Mouse (Mus musculus) stomach, embryonic 14.5 days (tissue): ENCODE results near the gene Gigyf1. TPM values are rescaled to one million over a fixed set of nuclear protein-coding genes. Genes with fewer than 3 reads are reported as not detected.

Experiments
- ATAC-seq: fragments of 200-750 bp; cut with Nextera tagmentation; 2 replicates; pipeline ENCODE4 v1.8.0; 2017; ENCODE audit warnings: low read depth, moderate TSS enrichment; ENCODE audit not compliant: insufficient number of reproducible peaks, insufficient read depth, low FRiP score
- H3K27ac ChIP-seq: fragments of 300-500 bp; sonication (generic); 2 replicates; pipeline ENCODE4 v1.5.1; 2014; ENCODE audit warnings: mild to moderate bottlenecking, low read length, moderate library complexity, mixed read lengths
- H3K27me3 ChIP-seq: fragments of 300-500 bp; sonication (generic); 2 replicates; pipeline ENCODE4 v1.6.1; 2014; ENCODE audit warnings: low read length, control low read depth, mixed read lengths; ENCODE audit not compliant: control insufficient read depth, insufficient read depth
- H3K36me3 ChIP-seq: fragments of 300-500 bp; sonication (generic); 2 replicates; pipeline ENCODE4 v1.6.1; 2014; ENCODE audit warnings: mild to moderate bottlenecking, control low read depth, low read length, moderate library complexity, mixed read lengths; ENCODE audit not compliant: control insufficient read depth, insufficient read depth
- H3K4me1 ChIP-seq: fragments of 300-500 bp; sonication (generic); 2 replicates; pipeline ENCODE4 v1.6.1; 2014; ENCODE audit warnings: low read length, control low read depth, mixed read lengths; ENCODE audit not compliant: control insufficient read depth, insufficient read depth
- H3K4me2 ChIP-seq: fragments of 300-500 bp; sonication (generic); replicated peaks from 2 replicates; pipeline ENCODE4 v1.6.1; 2014; ENCODE audit warnings: low read depth, low read length, control low read depth
- H3K4me3 ChIP-seq: fragments of 300-500 bp; sonication (generic); 2 replicates; pipeline ENCODE4 v1.5.1; 2014; ENCODE audit warnings: low read depth, low read length, control low read depth
- H3K9ac ChIP-seq: fragments of 300-500 bp; sonication (generic); replicated peaks from 2 replicates; pipeline ENCODE4 v1.6.1; 2014; ENCODE audit warnings: low read depth, mild to moderate bottlenecking, control low read depth, low read length, moderate library complexity, mixed read lengths
- H3K9me3 ChIP-seq: fragments of 300-500 bp; sonication (generic); 2 replicates; pipeline ENCODE4 v1.6.1; 2016; ENCODE audit warnings: low read depth, low read length, control low read depth; ENCODE audit not compliant: control insufficient read depth
- WGBS: fragments of 180-500 bp; shearing (Covaris S2); extraction: QIAGEN DNeasy Blood & Tissue Kit; methylation state at CpG from one replicate; pipeline ENCODE4 v1.1.7; 2014; 5-methylcytosine and 5-hydroxymethylcytosine counted together
- polyA plus RNA-seq: library from polyadenylated mRNA; unstranded; fragments of >200 nt; fragmentation: Nextera tagmentation; extraction: Ambion mirVana; gene quantifications from 2 replicates; pipeline ENCODE4 v1.2.1, GENCODE M21; 2014

Gigyf1 gene
- polyA plus RNA-seq, 1 experiment from 2014 or later: 16.0 TPM

GRCm38 (mm10) chr5:137510573-137511390 is 7.6 kb upstream of the Gigyf1 start:
- Histone ChIP-seq H3K4me2 (peak overlapping the region; percentile 68), H3K36me3 (peaks cover 7% of the 10 kb centered on the region; the same call in 1 of the 2 replicates), H3K4me3 (peak overlapping the region; percentile 100), H3K9me3 (no peaks in the 10 kb centered on the region), H3K27ac (peak overlapping the region; percentile 80), H3K4me1 (peaks cover 14% of the 10 kb centered on the region), H3K27me3 (no peaks in the 10 kb centered on the region), H3K9ac (peak overlapping the region; percentile 98)
- ATAC-seq: peak; percentile 35
- WGBS: under 1% methylated on average over 47 of the region's 83 CpGs

- 53% methylated on average over 3 of the region's 3 CpGs for WGBS
- H3K9me3 ChIP-seq: no peaks in the 10 kb centered on the region
- peak overlapping the region; percentile 98; the same call in 1 of the 2 replicates for H3K9ac ChIP-seq
- H3K4me1 ChIP-seq: peaks cover 14% of the 10 kb centered on the region
- no peak overlapping the region for H3K27ac ChIP-seq
- peaks cover 7% of the 10 kb centered on the region; the same call in 1 of the 2 replicates for H3K36me3 ChIP-seq
- no peaks in the 10 kb centered on the region for H3K27me3 ChIP-seq
- H3K4me3 ChIP-seq: peak overlapping the region; percentile 100
- peak overlapping the region; percentile 68 for H3K4me2 ChIP-seq
- no peak for ATAC-seq
Measured at GRCm38 (mm10) chr5:137511706-137512105, 6.6 kb upstream of the Gigyf1 start.

DNA sequence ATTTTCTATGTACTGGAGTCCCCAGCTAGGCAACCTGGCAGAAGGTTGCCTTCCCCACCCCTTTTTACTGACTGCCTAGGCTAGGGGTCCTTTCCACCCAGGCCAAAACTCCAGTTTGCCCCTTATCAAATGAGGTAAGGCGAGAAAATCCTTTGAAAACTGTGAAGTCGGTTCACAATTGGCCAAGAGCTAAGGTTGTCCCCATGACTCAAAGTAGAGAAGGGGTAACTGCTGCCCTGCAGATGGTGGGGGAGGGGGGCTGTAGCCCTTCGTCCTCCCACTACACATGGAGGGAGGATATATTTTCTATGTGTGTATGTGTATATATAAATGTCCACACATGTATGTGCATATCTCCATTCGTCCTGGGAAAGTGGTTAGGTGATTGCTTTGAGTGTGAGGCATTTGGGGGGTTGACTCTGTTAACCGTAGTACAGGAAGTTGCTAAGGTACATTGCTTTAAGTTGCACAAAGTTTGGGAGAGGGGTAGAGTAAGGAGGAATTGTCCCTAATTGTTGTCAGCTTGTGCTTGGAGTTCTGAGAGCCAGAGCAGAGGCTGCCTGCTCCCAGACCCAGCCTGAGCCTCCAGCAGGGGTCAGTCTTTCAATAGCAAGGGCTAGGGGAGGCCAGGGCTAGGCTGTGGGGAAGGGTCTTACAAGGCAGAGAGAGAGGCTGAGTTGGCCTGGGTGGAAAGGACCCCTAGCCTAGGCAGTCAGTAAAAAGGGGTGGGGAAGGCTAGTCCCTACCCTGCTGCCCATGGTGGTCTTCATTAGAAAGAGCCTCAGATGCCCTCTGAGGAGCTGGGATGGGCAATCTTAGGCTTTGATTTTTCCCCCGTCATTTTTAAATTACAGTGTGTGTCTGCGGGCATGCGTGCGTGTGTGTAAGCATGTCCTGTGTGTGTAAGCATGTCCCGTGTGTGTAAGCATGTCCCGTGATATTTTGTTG is 5.2 kb upstream of the Gigyf1 start:
- no peaks in the 10 kb centered on the region for H3K9me3 ChIP-seq
- H3K4me3 ChIP-seq: no peak overlapping the region
- no peak overlapping the region for H3K9ac ChIP-seq
- peaks cover 14% of the 10 kb centered on the region for H3K4me1 ChIP-seq
- peaks cover 11% of the 10 kb centered on the region; the same call in 1 of the 2 replicates for H3K36me3 ChIP-seq
- WGBS: 78% methylated on average over 11 of the region's 11 CpGs
- no peak overlapping the region for H3K27ac ChIP-seq
- no peaks in the 10 kb centered on the region for H3K27me3 ChIP-seq
- no peak for ATAC-seq
- no peak overlapping the region for H3K4me2 ChIP-seq

DNA sequence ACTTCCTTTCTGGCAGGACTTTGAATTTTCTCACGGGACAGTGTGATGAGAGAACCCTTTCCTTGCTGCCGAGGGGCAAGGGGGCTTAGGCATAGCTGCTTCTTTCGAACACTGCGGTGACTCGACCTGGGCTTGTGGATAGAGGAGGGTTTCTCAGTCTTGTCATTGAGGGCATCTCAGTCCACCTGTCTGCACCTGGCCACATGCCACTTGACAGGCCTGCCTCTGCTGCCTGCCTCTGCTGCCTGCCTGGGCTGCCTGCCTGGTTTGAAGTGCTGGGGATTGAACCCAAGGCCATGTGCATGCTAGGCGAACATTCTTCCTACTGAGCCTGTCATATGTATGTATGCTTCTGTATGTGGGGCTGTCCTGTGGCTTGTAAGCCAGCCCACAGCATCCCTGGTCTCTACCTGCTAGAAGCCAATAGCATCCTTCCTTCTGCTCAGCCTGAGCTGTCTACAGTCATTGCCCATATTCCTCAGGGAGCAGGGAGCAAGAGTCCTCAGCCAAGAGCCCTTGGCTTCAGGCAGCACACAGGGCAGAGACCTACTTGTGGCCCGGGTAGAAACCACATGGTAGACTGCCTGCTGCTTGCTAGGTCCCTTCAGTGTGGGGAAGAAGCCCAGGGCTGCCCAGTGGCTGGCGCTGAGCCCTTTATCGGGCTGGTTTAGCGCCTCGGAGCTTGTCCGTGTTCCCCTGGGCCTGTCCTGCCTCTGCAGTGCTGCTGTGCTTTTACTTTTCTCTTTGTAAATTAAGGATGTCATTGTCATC is 4.2 kb upstream of the Gigyf1 start:
- no peak overlapping the region for H3K27ac ChIP-seq
- H3K4me1 ChIP-seq: peaks cover 14% of the 10 kb centered on the region
- no peaks in the 10 kb centered on the region for H3K9me3 ChIP-seq
- 82% methylated on average over 12 of the region's 12 CpGs for WGBS
- H3K4me3 ChIP-seq: no peak overlapping the region
- no peak overlapping the region for H3K4me2 ChIP-seq
- no peak for ATAC-seq
- no peaks in the 10 kb centered on the region for H3K27me3 ChIP-seq
- no peak overlapping the region for H3K9ac ChIP-seq
- H3K36me3 ChIP-seq: peaks cover 21% of the 10 kb centered on the region

GRCm38 (mm10) chr5:137514811-137515210 is 3.5 kb upstream of the Gigyf1 start:
- H3K4me1 ChIP-seq: peaks cover 14% of the 10 kb centered on the region
- H3K27ac ChIP-seq: no peak overlapping the region
- H3K36me3 ChIP-seq: peaks cover 27% of the 10 kb centered on the region
- H3K9me3 ChIP-seq: no peaks in the 10 kb centered on the region
- no peaks in the 10 kb centered on the region for H3K27me3 ChIP-seq
- no peak overlapping the region for H3K4me3 ChIP-seq
- no peak overlapping the region for H3K4me2 ChIP-seq
- 92% methylated on average over 3 of the region's 3 CpGs for WGBS
- no peak overlapping the region for H3K9ac ChIP-seq
- ATAC-seq: no peak

DNA sequence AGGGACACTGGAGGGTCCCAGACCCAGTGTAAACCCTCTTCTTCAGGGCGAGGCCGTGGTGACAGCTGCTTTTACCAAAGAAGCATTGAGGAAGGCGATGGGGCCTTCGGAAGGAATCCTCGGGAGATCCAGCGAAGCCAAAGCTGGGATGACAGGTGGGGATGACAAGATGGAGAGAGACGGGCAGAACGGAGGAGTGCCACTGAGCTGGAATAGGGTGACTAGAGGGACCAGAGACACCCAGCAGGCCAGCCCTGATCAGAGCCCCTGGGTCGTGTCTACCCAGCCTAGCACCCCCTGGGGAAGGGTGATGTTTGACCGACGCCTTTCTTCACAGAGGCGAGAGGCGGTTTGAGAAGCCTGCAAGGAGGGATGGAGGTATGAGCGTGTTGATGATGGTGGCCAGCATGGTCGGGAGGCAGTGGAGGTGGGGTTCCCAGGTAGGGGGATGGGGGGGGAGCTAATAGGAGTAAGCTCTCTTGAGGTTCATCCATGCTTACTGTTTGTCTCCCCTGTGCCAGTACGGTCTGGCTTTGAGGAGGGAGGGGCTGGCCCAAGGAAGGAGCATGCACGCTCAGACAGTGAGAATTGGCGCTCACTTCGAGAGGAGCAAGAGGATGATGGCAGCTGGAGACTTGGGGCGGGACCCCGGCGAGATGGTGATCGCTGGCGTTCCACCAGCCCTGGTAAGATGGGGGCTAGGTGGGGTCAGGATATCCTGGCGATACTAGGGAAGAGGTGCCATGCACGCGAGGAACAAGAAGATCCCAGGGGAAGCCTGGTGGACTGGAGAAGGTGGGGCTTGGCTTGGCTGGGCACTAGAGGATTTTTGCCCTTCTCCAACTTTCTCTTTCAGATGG is 1.6 kb downstream of the Gigyf1 start:
- H3K27ac ChIP-seq: no peak overlapping the region
- H3K4me2 ChIP-seq: no peak overlapping the region
- no peaks in the 10 kb centered on the region for H3K9me3 ChIP-seq
- no peak overlapping the region for H3K9ac ChIP-seq
- H3K36me3 ChIP-seq: peaks cover 71% of the 10 kb centered on the region
- H3K27me3 ChIP-seq: no peaks in the 10 kb centered on the region
- 89% methylated on average over 27 of the region's 27 CpGs for WGBS
- H3K4me3 ChIP-seq: no peak overlapping the region
- no peaks in the 10 kb centered on the region for H3K4me1 ChIP-seq
- no peak for ATAC-seq

DNA sequence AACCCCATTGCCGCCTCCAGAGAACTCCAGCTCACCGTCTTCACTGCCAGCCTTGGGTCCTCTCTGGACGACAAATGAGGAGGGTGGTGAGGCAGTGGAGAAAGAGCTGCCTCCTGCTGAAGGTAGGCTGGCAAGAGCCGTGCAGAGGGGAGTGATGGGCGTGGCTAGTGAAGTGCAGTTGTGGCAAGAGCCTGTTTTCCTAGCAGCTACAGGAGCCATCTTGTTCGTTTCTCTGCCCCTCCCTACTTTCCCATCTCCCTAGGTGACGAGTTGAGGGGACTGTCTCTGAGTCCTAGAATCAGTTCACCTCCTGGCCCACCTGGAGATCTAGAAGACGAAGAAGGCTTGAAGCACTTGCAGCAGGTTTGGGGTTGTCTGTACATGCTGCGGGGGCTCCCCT is 3.5 kb downstream of the Gigyf1 start:
- no peak overlapping the region for H3K4me2 ChIP-seq
- H3K4me1 ChIP-seq: 0 out of 2 replicates have a peak, but pooled peaks cover 2% of the 10 kb centered on the region
- no peak overlapping the region for H3K4me3 ChIP-seq
- no peak overlapping the region for H3K9ac ChIP-seq
- no peaks in the 10 kb centered on the region for H3K27me3 ChIP-seq
- no peak overlapping the region for H3K27ac ChIP-seq
- ATAC-seq: no peak
- H3K36me3 ChIP-seq: peaks cover 88% of the 10 kb centered on the region
- 71% methylated on average over 9 of the region's 9 CpGs for WGBS
- no peaks in the 10 kb centered on the region for H3K9me3 ChIP-seq
